Mouse (Mus musculus): Measurements from ENCODE around the gene Zswim8. TPM values are rescaled to one million over a fixed set of nuclear protein-coding genes. Genes with fewer than 3 reads are reported as not detected.

Gene Zswim8
- polyA plus RNA-seq, 1 experiment: 75.4 TPM

DNA sequence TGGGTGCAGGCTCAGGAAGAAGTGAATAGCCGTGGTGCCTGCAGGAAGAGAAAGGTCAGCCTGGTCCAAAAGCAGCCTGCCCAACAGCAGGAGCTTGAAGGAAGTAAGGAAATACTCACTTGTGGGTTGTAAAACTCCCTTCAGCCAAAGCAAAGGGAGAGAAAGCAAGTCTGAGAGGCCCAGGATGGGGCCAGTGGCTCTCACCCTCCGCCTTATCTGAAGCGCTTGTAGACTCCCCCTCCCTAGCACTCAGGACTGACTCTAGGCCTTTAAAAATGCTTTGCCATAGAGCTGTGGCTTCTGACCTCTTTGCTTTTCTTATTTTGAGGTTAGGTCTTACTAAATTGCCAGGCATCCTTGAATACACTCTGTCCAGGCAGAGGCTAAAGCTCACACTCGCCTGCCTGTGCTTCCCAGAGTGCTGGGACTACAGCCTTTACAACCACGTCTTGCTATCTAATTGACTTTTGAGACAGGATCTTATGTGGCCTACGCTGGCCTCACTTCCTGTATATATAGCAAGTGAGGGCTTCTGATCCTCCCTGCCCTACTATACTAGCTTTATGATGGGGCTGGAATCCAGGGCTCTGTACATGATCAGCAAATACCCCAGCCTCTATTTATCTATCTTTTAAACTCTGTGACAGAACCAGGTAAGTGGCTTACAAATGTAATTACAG is 18.4 kb downstream of the Zswim8 start:
- 62% methylated on average over 6 of the region's 6 CpGs for WGBS
- DNase-seq (ENCODE audit: low read depth, low spot score): no peak

DNA sequence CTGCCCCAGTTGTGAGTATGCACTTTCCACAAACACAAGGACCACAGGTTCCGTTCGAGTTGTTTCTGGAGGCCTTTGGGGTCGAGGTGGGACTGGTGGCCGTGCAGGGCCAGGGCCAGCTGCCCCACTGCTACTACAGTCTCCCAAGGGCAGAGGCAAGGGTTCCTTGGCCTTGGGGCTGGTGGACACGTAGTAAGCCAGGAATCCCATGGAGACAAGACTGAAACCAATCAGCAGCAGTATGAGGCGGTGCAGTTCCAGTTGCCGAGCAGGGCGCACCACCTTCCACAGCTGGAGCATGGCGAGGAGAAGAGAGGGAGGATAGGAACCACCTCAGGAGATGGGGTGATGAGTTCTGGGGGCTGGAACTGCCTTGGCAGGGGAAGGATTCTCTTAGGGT is 22.5 kb downstream of the Zswim8 start:
- no peak for DNase-seq (ENCODE audit: low read depth, low spot score)
- WGBS: 89% methylated on average over 9 of the region's 9 CpGs

DNA sequence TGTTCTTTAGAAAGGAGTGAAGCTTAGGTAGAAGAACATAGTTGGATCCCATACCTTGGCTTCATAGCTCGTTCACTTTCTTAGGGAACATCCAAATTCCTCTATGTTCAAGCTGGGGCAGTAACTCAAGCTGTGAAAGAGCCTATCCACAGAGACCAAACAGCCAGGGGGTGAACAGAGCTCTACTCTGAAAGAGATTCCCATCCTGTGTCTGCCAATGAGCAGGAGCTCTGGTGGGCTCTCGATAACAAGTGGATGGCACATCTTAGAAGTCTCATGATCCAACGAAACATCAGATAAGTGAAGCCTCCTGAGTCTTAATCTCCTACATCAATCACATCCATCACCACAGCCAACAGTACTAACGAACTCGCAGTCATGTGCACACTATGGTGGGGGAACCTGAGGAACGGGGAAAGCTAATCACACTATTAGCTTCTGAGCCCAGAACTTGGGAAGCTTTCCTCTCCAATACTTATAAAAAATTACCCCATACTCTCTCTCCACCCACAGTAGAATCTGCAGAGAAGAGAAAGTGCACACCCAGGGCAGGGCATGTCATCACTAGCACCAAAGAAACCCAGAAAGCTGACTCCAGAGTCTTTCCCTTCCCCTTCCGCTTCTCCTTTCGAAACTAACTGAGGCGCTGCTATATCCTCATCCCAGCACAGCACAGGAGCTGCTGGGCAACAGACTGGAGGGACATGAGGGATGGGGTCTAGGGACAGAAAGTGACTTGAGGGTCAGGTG is 23.7 kb downstream of the Zswim8 start:
- no peak for DNase-seq (ENCODE audit: low read depth, low spot score)
- WGBS: 88% methylated on average over 9 of the region's 9 CpGs

DNA sequence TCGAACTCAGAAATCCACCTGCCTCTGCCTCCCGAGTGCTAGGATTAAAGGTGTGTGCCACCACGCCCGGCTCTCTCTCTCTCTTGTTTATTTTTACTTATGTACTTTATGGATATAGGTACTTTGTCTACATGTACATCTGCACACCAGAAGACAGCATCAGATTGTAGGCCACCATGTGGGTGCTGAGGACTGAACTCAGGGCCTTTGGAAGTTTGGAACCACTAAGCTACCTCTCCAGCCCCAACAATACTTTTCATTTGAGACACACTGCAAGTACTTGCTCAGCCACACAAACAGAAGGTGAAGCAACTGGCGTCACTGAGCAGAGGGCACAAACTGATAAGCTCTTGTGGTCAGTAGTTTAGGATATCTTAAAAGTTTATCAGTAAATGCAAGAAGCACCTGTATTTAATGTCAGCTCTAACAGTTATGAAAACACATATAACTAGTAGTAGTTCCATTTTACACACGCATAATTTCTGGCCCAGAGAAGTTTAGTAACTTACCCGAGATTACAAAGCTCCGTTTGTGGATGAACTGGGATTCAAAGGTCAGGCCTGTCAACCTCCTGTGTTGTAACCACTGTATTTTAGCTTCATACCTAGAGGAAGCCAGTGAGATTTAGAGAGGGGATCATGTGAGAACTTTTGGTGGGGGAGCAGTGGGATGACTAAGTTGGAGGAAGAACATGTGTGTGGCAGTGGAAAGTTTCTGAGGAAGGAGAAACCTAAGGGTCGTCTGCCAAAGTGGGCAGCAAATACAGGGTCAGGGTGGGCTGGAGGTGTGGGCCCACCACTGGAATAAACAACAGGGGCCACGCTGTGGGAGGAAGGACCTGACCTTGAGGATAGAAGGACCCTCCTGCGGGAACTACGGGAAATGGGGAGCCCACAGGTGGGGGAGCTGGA is 25.9 kb downstream of the Zswim8 start:
- DNase-seq (ENCODE audit: low read depth, low spot score): no peak
- 25% methylated on average over 12 of the region's 12 CpGs for WGBS

DNA sequence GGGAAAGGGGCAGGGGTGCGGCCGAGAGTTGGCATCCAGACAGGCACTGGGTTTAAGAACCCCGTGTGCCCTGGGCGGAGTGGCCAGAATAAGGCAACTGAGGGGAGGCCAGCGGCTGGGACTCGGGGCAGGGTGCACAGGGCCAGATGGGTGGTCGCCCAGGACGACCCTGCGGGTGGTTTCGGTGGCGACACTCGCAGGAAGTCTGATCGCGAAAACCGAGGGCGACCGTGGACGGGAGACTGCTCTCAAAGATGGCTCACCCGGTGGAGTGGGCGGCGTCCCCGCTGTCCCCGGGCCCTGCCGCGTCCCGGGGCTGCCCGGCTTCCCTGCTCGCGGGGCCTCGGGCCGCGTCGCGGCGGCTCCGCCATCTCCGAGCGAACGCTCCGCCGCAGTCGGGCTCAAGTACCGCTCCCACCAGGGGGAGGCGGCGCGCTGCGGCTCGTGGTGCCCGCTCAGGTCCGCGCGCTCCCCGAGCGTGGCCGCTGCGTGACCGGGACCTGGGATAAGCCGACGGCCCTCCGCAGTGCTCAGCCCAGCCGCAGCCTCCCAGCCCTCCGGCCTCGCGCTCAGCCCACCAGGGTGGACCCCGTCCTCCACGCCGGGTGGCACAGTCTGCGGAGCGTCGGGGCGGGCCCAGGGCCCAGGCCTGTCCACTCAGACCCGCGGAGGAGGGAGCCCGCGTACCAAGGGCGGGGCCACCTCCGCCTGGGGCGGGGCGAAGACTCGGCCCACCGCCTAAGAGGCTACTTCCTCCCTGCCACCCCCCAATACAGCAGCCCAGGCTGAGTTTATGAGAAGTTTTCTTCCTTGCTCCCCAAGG is 26.8 kb downstream of the Zswim8 start, which contains the start of gene Ndst2:
Ndst2 (minus strand) TSS at position 611 of the 823 bp plus-strand sequence.
- WGBS: under 1% methylated on average over 80 of the region's 81 CpGs

DNA sequence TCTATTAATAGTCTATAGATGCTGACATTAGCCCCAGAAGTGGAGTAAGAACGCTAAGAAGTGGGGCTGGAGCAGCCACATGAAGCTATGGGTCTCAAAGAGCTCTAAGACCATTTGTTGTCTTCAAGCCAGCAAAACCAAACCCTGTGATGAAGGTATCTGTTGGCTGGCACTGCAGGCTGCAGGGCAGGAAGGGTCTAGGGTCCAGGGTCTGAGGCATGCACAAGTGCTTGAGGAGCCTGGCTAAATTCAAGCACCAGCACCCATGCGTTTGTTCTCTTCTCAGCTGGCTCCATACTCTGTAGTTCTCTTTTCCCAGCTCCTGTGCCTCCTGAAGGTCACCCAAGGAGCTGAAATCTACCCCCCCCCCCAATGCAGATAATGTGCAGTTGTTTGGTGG is 27.7 kb downstream of the Zswim8 start:
- no peak for DNase-seq (ENCODE audit: low read depth, low spot score)
- 59% methylated on average over 2 of the region's 2 CpGs for WGBS

More for the DNA sequence above, 26.8 kb downstream of the Zswim8 start, which contains the start of gene Ndst2:
- DNase-seq (ENCODE audit: low read depth, low spot score): peak; percentile 58

DNA sequence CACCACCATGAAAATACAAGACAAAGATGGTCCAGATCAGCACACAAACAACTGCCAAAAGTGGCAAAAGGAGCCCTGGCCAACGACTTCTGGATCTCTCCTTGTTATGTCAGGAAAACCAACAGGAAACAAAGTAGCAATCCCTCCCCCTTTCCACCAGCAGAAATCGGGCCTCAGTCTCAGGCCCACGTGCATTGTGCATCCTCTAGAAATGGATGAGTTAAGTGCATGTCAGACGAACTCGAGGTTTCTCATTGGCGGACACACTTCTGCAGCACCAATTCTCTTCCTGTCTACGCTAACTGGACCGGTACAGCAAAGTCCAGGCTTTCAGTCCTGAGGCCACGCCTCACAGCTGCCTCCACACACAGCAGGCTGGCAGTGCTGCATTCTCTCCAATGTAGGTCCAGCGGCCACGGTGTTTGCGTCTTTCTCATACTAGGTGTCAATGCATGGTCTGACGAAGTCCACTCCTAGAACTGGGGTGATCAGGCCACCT is 28.6 kb downstream of the Zswim8 start:
- no peak for DNase-seq (ENCODE audit: low read depth, low spot score)
- 66% methylated on average over 13 of the region's 13 CpGs for WGBS

DNA sequence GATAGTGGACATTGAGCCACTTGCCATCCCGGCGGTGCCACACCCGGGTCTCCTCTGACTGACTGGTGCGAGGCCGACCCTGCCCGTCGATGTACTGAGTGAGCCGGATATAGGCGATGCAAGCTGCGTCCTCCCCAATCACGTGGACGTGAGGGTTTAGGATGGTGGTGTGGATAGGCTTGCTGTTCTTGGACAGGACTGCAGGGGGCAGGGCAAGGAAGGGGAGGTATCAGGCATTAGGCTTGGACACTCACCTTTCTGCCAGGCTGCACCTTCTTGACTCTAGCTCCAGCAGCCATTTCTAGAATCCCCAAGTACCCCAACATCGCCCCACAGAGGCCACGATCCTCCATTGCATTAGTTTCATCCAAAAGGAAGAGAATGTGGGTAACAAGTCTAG is 30.0 kb downstream of the Zswim8 start:
- WGBS: 12% methylated on average over 14 of the region's 14 CpGs
- DNase-seq (ENCODE audit: low read depth, low spot score): no peak

DNA sequence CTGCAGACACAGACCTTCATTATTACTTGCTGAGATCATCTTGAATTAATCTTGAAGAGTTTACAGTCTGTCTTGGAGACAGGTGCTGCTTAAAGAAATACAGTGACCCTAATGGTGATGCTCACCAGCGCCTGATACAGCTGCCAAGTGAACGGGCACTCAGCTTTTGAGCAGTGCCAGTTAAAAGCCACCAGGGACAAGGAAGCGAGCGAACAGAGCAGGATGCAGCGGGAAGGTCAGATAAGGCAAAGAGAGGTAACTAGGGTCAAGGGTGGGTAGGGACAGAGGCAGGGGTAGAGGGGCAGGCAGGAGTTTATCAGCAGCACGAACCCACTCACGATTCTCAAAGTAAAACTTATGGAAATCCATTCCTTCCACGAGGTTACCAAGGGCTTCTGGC is 31.2 kb downstream of the Zswim8 start:
- no peak for DNase-seq (ENCODE audit: low read depth, low spot score)
- WGBS: 75% methylated on average over 8 of the region's 8 CpGs

DNA sequence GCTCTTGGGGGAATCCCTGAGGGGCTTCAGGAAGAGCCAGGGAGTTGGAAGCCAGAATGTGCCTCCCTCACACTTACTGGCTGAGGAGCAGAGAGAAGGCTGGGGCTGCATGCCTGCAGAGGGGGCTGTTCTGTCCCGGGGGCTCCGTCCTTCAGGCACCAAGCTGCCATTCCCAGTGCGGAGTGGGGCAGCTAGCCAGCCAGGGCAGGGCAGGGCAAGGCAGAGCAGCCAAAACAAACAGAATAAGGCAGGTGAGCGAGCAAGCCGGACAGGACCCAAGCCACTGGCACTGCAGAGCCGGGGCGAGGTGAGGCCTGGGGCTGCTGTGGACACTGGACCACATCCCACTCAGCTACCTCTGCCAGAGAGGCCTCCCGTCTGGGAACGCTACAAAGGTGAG is 33.9 kb downstream of the Zswim8 start:
- no peak for DNase-seq (ENCODE audit: low read depth, low spot score)
- WGBS: 37% methylated on average over 9 of the region's 9 CpGs

DNA sequence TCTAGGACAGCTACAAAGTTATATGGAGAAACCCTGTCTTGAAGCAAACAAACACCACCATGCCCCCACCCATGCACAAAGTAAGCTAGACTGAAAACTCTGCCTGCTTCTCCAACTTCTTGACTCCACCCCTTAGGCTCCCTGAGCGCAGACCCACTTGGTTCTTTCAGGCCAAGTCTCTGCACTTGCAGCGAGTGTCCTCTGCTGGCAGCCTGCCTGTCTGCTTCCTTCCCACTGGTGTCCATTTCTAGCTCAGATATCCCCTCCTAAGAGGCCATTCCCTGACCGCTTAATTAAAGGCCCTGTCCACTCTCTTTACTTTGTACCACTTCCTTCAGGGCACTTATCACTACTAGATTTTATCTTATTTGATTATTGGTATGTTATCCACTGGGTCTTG is 36.3 kb downstream of the Zswim8 start:
- 73% methylated on average over 3 of the region's 3 CpGs for WGBS
- no peak for DNase-seq (ENCODE audit: low read depth, low spot score)

DNA sequence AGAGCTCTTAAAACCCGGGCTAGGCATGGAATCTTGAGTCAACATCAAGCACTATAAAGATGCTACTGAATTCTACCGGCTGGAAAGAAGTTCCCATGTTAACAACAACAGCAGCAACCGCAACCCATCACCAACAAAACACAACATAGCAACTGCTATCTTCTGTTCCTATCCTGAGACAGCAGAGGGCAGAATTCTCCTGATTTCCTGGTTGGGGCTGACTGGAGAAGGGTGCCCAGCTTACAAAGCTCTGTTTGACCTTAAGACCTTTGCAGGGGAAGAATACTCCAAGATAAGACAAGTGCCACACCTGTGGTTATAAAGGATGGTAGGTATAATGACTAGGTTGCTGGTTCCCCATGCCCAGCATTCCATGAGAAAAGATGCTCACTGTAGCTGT is 39.6 kb downstream of the Zswim8 start:
- 37% methylated on average over 3 of the region's 3 CpGs for WGBS

DNA sequence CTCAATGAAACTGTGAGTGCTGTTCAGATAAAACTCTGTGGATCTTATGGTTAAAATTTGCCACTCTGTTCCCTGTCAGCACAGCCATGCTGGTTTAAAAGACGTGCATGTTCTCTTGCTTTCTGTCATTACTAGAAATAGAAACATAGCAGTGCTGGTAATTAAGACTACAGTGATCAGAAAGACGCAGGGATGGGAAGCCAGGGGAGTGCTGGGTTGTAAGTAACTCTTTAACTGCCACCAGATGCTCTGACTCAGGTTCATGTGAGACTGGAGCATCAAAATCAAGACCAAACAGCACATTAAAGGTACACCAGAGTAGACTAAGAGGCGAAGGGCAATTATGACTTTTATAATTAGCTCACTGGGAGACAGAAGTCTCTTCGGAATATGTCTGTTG is 41.0 kb downstream of the Zswim8 start:
- no peak for DNase-seq (ENCODE audit: low read depth, low spot score)
- WGBS: 74% methylated on average over 4 of the region's 4 CpGs

More for the DNA sequence above, 39.6 kb downstream of the Zswim8 start:
- DNase-seq (ENCODE audit: low read depth, low spot score): no peak

DNA sequence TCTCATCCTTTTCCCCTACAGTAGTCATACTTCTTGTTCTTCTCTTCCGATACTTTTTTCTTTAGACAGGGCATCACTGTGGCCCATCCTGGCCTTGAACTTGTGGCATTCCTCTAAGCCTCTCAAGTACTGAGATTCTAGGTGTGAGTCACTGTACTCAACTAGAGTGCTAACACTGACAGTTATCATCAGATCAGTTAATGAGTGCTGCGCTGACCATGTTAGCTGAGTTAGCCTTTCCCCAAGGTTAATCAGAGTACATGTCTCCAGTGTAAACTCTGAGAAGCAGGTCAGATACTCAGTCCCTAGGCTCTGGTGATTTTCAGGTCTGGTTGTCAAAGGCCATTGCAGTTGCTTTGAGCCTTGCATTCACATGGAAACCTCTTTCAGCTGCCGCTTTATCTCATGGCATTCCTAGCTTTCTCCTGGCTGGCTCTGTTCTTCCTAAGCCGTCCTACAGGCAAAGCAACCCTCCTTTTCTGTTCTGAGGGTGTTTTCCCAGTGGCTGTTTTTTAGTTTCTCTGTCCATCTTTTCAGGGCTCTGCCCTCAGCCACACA is 42.2 kb downstream of the Zswim8 start:
- DNase-seq (ENCODE audit: low read depth, low spot score): no peak
- WGBS: 89% methylated on average over 4 of the region's 4 CpGs

DNA sequence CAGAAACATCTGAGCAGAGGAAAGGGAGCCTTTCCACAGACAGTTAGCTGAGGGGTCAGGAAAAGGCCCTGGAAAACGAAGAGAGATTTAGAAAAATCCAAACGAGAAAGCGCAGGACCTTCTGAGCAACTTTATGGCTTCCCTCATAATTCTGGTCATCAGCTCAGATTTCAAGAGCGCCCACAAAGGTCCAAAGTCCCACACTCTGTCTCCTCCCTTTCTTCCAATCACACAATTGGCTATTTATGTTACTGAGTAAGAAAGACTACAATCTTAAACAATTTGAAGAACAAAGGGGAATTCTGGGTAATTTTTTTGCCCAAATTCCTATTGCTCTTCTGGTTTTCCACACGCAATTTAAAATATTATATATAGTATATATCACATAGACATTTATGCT is 43.2 kb downstream of the Zswim8 start:
- WGBS: 28% methylated on average over 5 of the region's 5 CpGs
- DNase-seq (ENCODE audit: low read depth, low spot score): no peak

DNA sequence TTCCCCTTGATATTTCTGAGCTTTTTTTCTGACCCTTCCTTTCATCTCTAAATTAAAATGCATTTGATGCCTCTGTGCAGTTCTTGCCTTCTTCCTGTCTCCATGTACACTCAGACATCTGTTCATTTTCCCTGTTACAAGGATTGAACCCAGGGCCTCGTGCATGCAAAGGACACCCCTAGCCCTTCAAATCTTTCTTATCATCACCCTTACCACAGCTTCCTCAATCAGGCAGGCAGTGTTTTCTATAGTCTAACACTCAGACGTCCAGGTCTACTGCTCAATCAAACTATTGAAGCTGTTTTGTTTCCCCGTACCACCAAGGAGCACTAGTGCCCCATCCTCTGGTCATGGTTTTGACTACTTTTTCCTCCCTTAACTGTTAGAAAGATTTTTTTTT is 46.4 kb downstream of the Zswim8 start:
- 65% methylated on average over 3 of the region's 3 CpGs for WGBS
- no peak for DNase-seq (ENCODE audit: low read depth, low spot score)

DNA sequence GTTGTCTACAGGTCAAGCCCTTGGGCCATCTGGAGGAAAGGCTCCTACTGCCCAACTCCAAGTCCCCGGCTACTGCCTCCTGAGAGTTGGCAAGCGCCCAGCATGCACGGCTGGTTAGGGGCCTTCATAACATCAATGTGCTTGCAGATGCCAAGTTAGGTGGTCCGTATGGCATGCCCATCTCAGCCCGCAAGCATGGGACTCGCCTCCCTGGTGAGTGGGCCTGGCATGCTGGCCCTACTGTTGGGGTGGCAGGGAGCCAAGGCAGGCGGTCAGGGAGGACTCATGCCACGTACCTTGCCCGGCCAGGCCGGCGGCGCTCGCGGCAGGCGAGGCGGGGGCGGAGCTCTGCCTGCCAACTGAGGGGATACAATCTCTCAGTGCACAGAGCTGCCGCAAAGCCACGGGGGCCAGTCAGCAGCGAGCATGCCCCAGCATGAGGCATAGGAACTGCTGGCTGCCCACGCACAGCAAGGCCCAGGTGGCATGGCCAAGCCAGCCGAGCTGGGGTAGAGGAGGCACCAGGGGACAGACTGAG is 50.1 kb downstream of the Zswim8 start:
- no peak for DNase-seq (ENCODE audit: low read depth, low spot score)
- 91% methylated on average over 22 of the region's 22 CpGs for WGBS

DNA sequence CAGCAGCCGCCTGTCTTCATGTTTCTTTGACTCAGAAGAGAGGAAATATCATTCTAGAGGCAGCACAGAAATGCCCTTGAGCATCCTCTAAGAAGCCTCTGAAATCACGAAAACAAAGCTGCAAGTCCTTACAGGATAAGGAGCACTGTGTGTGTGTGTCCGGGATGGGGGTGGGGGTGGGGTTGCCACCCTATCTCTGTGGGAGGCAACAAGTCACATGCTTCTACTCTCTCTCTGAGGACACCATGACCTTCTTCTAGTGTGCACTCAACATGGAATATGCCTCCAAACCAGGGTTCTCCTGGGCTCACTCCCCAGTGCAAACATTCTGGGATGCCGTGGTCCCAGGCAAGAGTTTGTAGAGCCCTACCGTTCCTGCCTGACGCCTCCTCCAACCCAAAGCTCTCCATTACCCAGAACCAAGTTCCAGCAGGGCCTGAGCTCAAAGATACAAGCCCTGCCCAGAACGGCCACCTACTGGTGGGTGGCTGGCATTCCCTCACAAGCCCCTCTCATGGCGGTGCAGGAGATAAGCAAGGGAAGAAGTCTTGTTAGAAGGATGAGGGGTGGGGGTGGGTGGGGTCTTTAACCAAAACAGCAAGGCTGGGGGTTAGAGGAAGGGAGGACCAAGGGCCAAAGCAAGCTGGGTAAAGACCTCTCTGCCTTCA is 51.5 kb downstream of the Zswim8 start:
- 85% methylated on average over 8 of the region's 8 CpGs for WGBS

More for the DNA sequence above, 51.5 kb downstream of the Zswim8 start:
- no peak for DNase-seq (ENCODE audit: low read depth, low spot score)
